8 mouse cellular contexts compared by ENCODE assay signal in the genomic region with DNA sequence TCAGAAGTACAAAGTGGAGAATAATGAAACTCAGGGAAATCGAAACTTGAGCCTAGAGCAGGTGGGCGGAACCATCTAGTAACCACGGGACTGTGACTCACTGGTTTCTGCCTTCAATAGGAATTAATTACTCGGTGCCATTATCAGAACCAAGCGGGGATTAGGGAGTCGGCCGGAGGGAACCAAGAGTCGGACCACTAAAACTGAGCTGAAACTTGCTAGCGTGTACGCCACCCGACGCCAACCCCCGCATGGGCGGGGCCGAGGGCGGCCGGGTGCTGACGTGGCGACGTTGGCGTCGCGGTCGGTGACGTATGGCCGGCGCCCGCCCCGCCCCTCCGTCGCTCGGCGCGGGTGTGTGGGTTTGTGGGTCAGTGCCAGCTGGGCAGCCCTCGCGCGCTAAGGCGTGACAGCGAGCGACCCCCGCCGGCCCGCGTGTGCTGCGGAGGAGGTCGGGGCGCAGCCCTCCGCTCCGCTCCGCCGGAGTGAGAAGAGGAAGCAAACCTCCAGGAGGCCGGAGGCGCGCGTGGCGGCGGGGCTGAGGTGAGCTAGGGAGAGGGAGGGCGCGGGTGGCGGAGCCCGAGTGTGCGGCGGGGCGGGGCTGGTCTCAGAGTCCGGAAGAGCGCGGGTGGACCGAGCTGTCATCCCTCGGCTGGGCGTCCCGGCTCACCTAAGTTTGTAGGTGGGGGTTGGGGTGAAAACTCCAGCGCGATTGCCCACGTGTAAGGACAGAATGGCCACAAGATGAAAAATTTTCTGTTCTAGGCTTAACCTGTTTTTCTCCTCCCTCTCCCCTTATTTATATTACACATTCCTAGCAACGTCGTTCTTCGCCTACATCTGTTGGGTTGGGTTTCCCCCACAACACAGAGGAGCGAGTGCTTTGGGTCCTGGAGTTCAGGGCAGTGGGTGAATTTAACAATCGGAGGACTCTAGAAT. TPM values are rescaled to one million over a fixed set of nuclear protein-coding genes. Genes with fewer than 3 reads are reported as not detected.
A peak's percentile ranks its signal among the peaks of the same experiment; 100 is the strongest.
DNase-seq lines count a peak whose midpoint lies in the region; ATAC-seq and TF ChIP-seq lines count a peak whose summit lies in the region.

A gene (plus strand): TSS at position 315 of the 939 bp plus-strand sequence.

- H3K27ac ChIP-seq in hindbrain, embryonic 10.5 days, result peak within 1 kb of the TSS; percentile 92
- H3K27ac ChIP-seq in lung, postnatal 0 days (ENCODE audit: low read length), result peak within 1 kb of the TSS; percentile 87

- H3K4me3 ChIP-seq in hindbrain, embryonic 10.5 days, result peak within 1 kb of the TSS; percentile 76
- H3K4me3 ChIP-seq in lung, postnatal 0 days (ENCODE audit: low read depth, low read length), result peak within 1 kb of the TSS; percentile 90

- DNase-seq in MEL-GATA-1-ER (ENCODE audit: extremely low read depth, low read depth), result peak; percentile 82
- peak; percentile 92 for DNase-seq in cerebellum, adult 8-10 months
- peak; percentile 92 for DNase-seq in hindbrain, embryonic 10.5 days (ENCODE audit: low spot score)
- peak; percentile 92 for DNase-seq in layer of hippocampus, adult 9-11 months
- peak; percentile 94 for DNase-seq in lung, postnatal 0 days (ENCODE audit: low spot score)
- peak; percentile 91 for DNase-seq in ovary, postnatal 14 days (ENCODE audit: low spot score)
- peak; percentile 91 for DNase-seq in thymus, postnatal 14 days

- peak; percentile 35 for TF ChIP-seq CTCF in lung, postnatal 0 days (IDR thresholded peaks at IDR 0.05)

- H3K9me3 ChIP-seq in hindbrain, embryonic 10.5 days, result no peaks in the 10 kb centered on the region
- H3K9me3 ChIP-seq in lung, postnatal 0 days (ENCODE audit: low read length), result no peaks in the 10 kb centered on the region

- H3K9ac ChIP-seq in lung, postnatal 0 days (replicated peaks; ENCODE audit: low read depth), result peak within 1 kb of the TSS; percentile 62

- WGBS in hindbrain, embryonic 10.5 days, result under 1% methylated on average over 79 of the region's 79 CpGs
- WGBS in lung, postnatal 0 days, result under 1% methylated on average over 71 of the region's 79 CpGs

- H3K4me1 ChIP-seq in hindbrain, embryonic 10.5 days (replicated peaks), result 0 out of 2 replicates have a peak, but pooled peaks cover 3% of the 10 kb centered on the region
- no peaks in the 10 kb centered on the region for H3K4me1 ChIP-seq in lung, postnatal 0 days (ENCODE audit: insufficient read depth, low read depth, low read length)

- ATAC-seq in frontal cortex, adult (ENCODE audit: low TSS enrichment), result peak; percentile 98
- peak; percentile 99 for ATAC-seq in lung, postnatal 0 days

- no peaks in the 10 kb centered on the region for H3K27me3 ChIP-seq in hindbrain, embryonic 10.5 days (ENCODE audit: insufficient read depth, poor library complexity, severe bottlenecking)
- no peaks in the 10 kb centered on the region for H3K27me3 ChIP-seq in lung, postnatal 0 days (replicated peaks; ENCODE audit: insufficient read depth, low read length)

- TF ChIP-seq EP300 in lung, postnatal 0 days (IDR thresholded peaks at IDR 0.05), result peak; percentile 47

- H3K4me2 ChIP-seq in lung, postnatal 0 days (replicated peaks; ENCODE audit: low read depth, low read length), result peak within 1 kb of the TSS; percentile 64

- H3K36me3 ChIP-seq in hindbrain, embryonic 10.5 days, result no peaks in the 10 kb centered on the region
- no peaks in the 10 kb centered on the region for H3K36me3 ChIP-seq in lung, postnatal 0 days (ENCODE audit: insufficient read depth, low read length)

RNA-seq across cellular contexts. Expression of the gene that starts here (rescaled TPM):
- polyA plus RNA-seq in hindbrain, embryonic 10.5 days (2016; fragmentation: Nextera tagmentation; extraction: Ambion mirVana), result 15.7 TPM in 2 replicates
- 13.1 and 14.9 TPM in 2 replicates for polyA plus RNA-seq in lung, postnatal 0 days (2015; fragmentation: Nextera tagmentation; extraction: Ambion mirVana)

Comparison
In these comparisons a context has a peak if more than half of its experiments do, and no peak if none do; other contexts are left out.
1. Peak in every context shown above with its lines: DNase-seq, ATAC-seq, H3K4me3 ChIP-seq and H3K27ac ChIP-seq.